Mouse (Mus musculus): Measurements from ENCODE around the gene Col4a2. TPM values are rescaled to one million over a fixed set of nuclear protein-coding genes. Genes with fewer than 3 reads are reported as not detected.

The Col4a2 gene
- polyA plus RNA-seq, 1 experiment from 2014 or later, result 189 TPM

- WGBS, result 0% methylated on average over 1 of the region's 1 CpGs
- Histone ChIP-seq H3K4me1 (ENCODE audit: insufficient read depth, low read depth, low read length) (peaks cover 38% of the 10 kb centered on the region), H3K4me2 (replicated peaks; ENCODE audit: low read depth, low read length) (no peak overlapping the region), H3K27ac (ENCODE audit: low read length) (peak overlapping the region; percentile 87), H3K9me3 (ENCODE audit: low read length) (no peaks in the 10 kb centered on the region), H3K27me3 (replicated peaks; ENCODE audit: insufficient read depth, low read length) (no peaks in the 10 kb centered on the region), H3K36me3 (ENCODE audit: insufficient read depth, low read length) (no peaks in the 10 kb centered on the region), H3K9ac (replicated peaks; ENCODE audit: low read depth) (no peak overlapping the region), H3K4me3 (ENCODE audit: low read depth, low read length) (no peak overlapping the region)
- DNase-seq (ENCODE audit: low spot score) (peak; percentile 94), ATAC-seq (peak; percentile 69)
- TF ChIP-seq EP300 (IDR thresholded peaks at IDR 0.05) (peak; percentile 82), CTCF (IDR thresholded peaks at IDR 0.05) (peak; percentile 97)
These were observed 80.1 kb downstream of the Col4a2 start for GRCm38 (mm10) chr8:11392739-11393138.

- DNase-seq (ENCODE audit: low spot score) (no peak), ATAC-seq (peak; percentile 70)
- 12% methylated on average over 7 of the region's 7 CpGs for WGBS
- Histone ChIP-seq H3K27me3 (replicated peaks; ENCODE audit: insufficient read depth, low read length) (no peaks in the 10 kb centered on the region), H3K9me3 (ENCODE audit: low read length) (no peaks in the 10 kb centered on the region), H3K4me1 (ENCODE audit: insufficient read depth, low read depth, low read length) (peaks cover 39% of the 10 kb centered on the region), H3K9ac (replicated peaks; ENCODE audit: low read depth) (no peak overlapping the region), H3K4me2 (replicated peaks; ENCODE audit: low read depth, low read length) (no peak overlapping the region), H3K4me3 (ENCODE audit: low read depth, low read length) (no peak overlapping the region), H3K27ac (ENCODE audit: low read length) (peak overlapping the region; percentile 87), H3K36me3 (ENCODE audit: insufficient read depth, low read length) (no peaks in the 10 kb centered on the region)
- TF ChIP-seq CTCF (IDR thresholded peaks at IDR 0.05), result no peak
- TF ChIP-seq EP300 (IDR thresholded peaks at IDR 0.05), result 0 out of 2 replicates have a peak, but pooled peaks have one; percentile 5
These were observed 80.6 kb downstream of the Col4a2 start for GRCm38 (mm10) chr8:11393161-11393560.

GRCm38 (mm10) chr8:11393607-11394006, 81.0 kb downstream of the Col4a2 start:
- WGBS, result 14% methylated on average over 8 of the region's 8 CpGs
- Histone ChIP-seq H3K9me3 (ENCODE audit: low read length) (no peaks in the 10 kb centered on the region), H3K27ac (ENCODE audit: low read length) (peak overlapping the region; percentile 87), H3K4me2 (replicated peaks; ENCODE audit: low read depth, low read length) (0 out of 2 replicates have a peak overlapping the region, but pooled peaks have one; percentile 8), H3K36me3 (ENCODE audit: insufficient read depth, low read length) (peaks cover 3% of the 10 kb centered on the region; the same call in 1 of the 2 replicates), H3K4me1 (ENCODE audit: insufficient read depth, low read depth, low read length) (peaks cover 40% of the 10 kb centered on the region), H3K9ac (replicated peaks; ENCODE audit: low read depth) (0 out of 2 replicates have a peak overlapping the region, but pooled peaks have one; percentile 6), H3K27me3 (replicated peaks; ENCODE audit: insufficient read depth, low read length) (no peaks in the 10 kb centered on the region), H3K4me3 (ENCODE audit: low read depth, low read length) (no peak overlapping the region)
- DNase-seq (ENCODE audit: low spot score) (peak; percentile 81), ATAC-seq (peak; percentile 16; the same call in 1 of the 2 replicates)
- TF ChIP-seq CTCF (IDR thresholded peaks at IDR 0.05) (peak; percentile 16; the same call in 1 of the 2 replicates), EP300 (IDR thresholded peaks at IDR 0.05) (no peak)

- no peak overlapping the region for H3K4me3 ChIP-seq (ENCODE audit: low read depth, low read length)
- no peak overlapping the region for H3K4me2 ChIP-seq (replicated peaks; ENCODE audit: low read depth, low read length)
- ATAC-seq (peak; percentile 23), DNase-seq (ENCODE audit: low spot score) (peak; percentile 71)
- no peaks in the 10 kb centered on the region for H3K9me3 ChIP-seq (ENCODE audit: low read length)
- peaks cover 39% of the 10 kb centered on the region for H3K4me1 ChIP-seq (ENCODE audit: insufficient read depth, low read depth, low read length)
- no peak overlapping the region for H3K9ac ChIP-seq (replicated peaks; ENCODE audit: low read depth)
- H3K27ac ChIP-seq (ENCODE audit: low read length), result peak overlapping the region; percentile 87
- 31% methylated on average over 9 of the region's 9 CpGs for WGBS
- H3K36me3 ChIP-seq (ENCODE audit: insufficient read depth, low read length), result peaks cover 6% of the 10 kb centered on the region; the same call in 1 of the 2 replicates
- TF ChIP-seq CTCF (IDR thresholded peaks at IDR 0.05) (no peak), EP300 (IDR thresholded peaks at IDR 0.05) (peak; percentile 90)
- H3K27me3 ChIP-seq (replicated peaks; ENCODE audit: insufficient read depth, low read length), result no peaks in the 10 kb centered on the region
These were observed 82.2 kb downstream of the Col4a2 start for GRCm38 (mm10) chr8:11394773-11395172.

- WGBS, result 48% methylated on average over 10 of the region's 10 CpGs
- no peak for ATAC-seq
- peak overlapping the region; percentile 87 for H3K27ac ChIP-seq (ENCODE audit: low read length)
These were observed 83.0 kb downstream of the Col4a2 start for GRCm38 (mm10) chr8:11395601-11396000.

GRCm38 (mm10) chr8:11396111-11396510, 83.5 kb downstream of the Col4a2 start:
- Histone ChIP-seq H3K27ac (ENCODE audit: low read length) (peak overlapping the region; percentile 87; the same call in 1 of the 2 replicates), H3K36me3 (ENCODE audit: insufficient read depth, low read length) (peaks cover 11% of the 10 kb centered on the region), H3K9me3 (ENCODE audit: low read length) (no peaks in the 10 kb centered on the region), H3K4me1 (ENCODE audit: insufficient read depth, low read depth, low read length) (peaks cover 39% of the 10 kb centered on the region), H3K27me3 (replicated peaks; ENCODE audit: insufficient read depth, low read length) (no peaks in the 10 kb centered on the region), H3K9ac (replicated peaks; ENCODE audit: low read depth) (no peak overlapping the region), H3K4me2 (replicated peaks; ENCODE audit: low read depth, low read length) (no peak overlapping the region), H3K4me3 (ENCODE audit: low read depth, low read length) (no peak overlapping the region)
- WGBS, result 27% methylated on average over 7 of the region's 7 CpGs
- ATAC-seq (no peak), DNase-seq (ENCODE audit: low spot score) (peak; percentile 51)
- TF ChIP-seq EP300 (IDR thresholded peaks at IDR 0.05) (no peak), CTCF (IDR thresholded peaks at IDR 0.05) (no peak)

More at GRCm38 (mm10) chr8:11395601-11396000, 83.0 kb downstream of the Col4a2 start:
- Histone ChIP-seq H3K4me2 (replicated peaks; ENCODE audit: low read depth, low read length) (no peak overlapping the region), H3K4me3 (ENCODE audit: low read depth, low read length) (no peak overlapping the region), H3K4me1 (ENCODE audit: insufficient read depth, low read depth, low read length) (peaks cover 39% of the 10 kb centered on the region), H3K36me3 (ENCODE audit: insufficient read depth, low read length) (peaks cover 8% of the 10 kb centered on the region), H3K9me3 (ENCODE audit: low read length) (no peaks in the 10 kb centered on the region), H3K9ac (replicated peaks; ENCODE audit: low read depth) (no peak overlapping the region), H3K27me3 (replicated peaks; ENCODE audit: insufficient read depth, low read length) (no peaks in the 10 kb centered on the region)
- TF ChIP-seq EP300 (IDR thresholded peaks at IDR 0.05) (peak; percentile 14; the same call in 1 of the 2 replicates), CTCF (IDR thresholded peaks at IDR 0.05) (no peak)
- DNase-seq (ENCODE audit: low spot score), result no peak
